Mouse (Mus musculus): ENCODE data around the gene Il11.
A peak's percentile ranks its signal among the peaks of the same experiment; 100 is the strongest.

Gene Il11

GRCm38 (mm10) chr7:4788499-4789435, 6.1 kb upstream of the Il11 start:
- DNase-seq (ENCODE audit: low spot score), result peak; percentile 74

GRCm38 (mm10) chr7:4783667-4784268, 1.1 kb upstream of the Il11 start:
- no peak for DNase-seq (ENCODE audit: low spot score)

DNA sequence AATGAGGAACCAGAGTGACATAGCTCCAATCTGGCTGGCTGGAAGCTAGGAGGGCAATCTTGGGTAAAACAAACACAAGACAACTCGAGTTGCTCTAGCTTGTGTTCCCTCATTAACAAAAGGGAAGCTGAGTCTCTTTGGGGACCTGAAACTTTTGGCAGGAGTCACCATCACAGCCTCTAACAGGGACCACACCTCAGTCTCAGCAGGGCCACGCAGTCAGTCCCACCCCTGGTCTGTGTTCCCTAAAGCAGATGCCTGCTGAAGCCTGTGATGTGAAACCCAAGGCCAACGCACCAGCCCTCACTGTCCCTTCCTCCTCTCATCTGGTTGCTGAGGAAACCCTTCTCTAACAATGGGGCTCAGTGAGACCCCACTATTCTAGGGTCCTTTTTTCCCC, 529 bp downstream of the Il11 start:
- DNase-seq (ENCODE audit: low spot score), result no peak

DNA sequence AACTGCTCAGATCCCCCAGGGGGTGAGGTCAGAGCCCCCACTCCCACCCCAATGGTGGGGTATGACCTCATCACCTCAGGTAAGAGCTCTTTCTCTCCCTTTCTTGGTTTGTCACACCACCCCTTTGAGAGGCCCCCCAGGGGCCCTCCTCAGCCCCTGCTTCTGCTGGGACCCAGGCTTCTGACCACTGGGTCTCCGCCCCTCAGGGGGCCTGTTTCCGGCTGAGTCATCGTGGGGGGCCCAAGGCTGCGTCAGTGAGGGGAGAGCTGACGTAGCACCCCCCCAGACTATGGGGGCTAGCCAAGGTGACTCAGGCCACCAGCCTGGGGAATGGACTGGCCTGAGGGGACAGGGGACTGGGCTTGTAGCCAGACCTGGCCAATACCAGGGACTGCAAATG, 2.7 kb downstream of the Il11 start:
- DNase-seq (ENCODE audit: low spot score), result no peak

DNA sequence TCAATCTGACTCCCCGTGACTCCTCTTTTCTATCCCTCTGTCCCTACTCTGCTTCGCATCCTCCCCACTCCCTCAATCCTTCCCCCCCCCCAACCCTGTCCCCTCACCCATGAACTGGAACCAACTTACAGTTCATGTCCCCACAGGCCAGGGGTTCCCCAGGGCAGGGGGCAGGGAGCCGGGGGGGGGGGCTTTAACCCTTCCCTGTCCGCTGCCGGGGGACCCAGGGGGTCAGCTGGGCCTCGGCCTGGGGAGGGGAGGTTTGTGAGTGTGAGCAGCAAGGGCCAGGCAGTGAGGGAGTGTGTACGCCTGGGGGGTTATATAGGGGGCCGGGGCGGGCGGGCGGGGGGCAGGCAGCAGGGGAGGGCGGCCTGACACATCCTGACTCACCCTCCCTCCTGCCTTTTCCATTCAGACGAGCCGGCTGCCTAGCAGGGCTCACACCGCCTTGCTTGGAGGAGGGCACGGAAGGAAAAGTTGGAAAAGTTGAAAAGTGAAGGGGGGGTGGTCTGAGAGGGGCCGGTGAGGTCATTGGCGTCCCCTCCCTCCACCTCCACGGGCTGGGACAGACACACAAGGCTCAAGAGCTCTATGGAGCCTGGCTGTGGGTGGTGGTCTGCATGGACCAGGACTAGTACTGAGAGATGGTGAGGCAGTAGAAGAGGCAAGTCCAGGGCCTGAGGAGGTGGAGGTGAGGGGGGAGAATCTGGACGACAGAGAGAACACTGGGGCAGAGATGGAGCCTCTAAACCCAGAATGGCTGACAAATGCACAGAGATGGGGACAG, 4.6 kb downstream of the Il11 start:
- no peak for DNase-seq (ENCODE audit: low spot score)

- peak; percentile 89 for DNase-seq (ENCODE audit: low spot score)
Measured at GRCm38 (mm10) chr7:4776861-4777830, 5.5 kb downstream of the Il11 start.

DNA sequence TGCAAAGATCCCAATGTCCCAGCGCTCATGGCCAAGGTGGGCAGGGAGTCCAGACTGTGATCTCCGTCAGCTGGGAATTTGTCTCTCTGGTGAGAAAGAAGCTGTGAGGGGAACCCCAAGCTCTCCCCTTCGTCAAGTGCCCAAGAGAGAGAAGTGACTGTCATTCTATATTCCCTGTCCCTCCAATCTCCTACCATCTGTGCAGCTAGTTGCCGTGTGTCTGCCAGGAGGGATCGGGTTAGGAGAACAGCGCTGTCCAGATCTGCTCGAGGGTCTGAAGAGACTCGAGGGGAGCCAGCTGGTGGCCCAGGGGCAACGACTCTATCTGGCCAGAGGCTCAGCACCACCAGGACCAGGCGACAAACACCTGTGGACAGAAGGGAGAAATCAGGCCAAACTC, 6.5 kb downstream of the Il11 start:
- no peak for DNase-seq (ENCODE audit: low spot score)

GRCm38 (mm10) chr7:4771202-4771601, 11.5 kb downstream of the Il11 start, which contains the start of gene Fam71e2:
Fam71e2 (minus strand) TSS chr7:4771302.
- no peak for DNase-seq (ENCODE audit: low spot score)

DNA sequence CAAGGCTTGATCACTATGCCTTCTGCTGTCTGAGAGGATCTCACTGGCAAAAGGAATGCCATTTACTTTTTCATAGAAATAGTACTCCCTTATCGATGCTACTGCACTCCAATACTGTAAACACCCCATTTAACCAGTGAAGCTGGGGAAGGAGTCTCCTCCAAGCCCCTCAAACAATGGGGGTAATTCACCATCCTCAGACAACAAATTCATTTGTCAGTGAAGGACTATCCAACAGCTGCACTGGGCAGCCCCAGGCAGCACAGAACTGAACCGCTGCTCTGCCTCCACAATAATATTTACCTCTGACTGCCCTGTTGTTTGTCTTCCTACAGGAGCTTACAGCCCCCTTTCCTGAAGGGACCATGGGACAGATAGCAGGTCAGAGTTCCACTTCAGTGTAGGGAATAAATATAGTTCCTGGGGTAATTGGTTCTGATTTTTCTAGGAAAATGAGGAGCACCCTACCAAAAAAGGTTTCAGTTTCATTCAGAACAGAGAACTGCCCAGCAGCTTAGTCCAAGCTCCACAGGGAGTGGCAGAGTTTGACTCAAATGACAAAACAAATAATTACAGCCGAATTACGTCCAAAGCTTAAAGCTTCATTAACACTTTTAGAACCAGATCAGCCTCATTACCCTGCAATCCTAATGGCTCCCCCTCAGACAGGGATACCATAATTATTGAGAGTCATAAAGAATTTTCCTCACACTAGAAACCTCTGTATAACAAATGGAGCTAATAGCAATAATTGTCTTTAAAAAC, 17.5 kb downstream of the Il11 start:
- no peak for DNase-seq (ENCODE audit: low spot score)

DNA sequence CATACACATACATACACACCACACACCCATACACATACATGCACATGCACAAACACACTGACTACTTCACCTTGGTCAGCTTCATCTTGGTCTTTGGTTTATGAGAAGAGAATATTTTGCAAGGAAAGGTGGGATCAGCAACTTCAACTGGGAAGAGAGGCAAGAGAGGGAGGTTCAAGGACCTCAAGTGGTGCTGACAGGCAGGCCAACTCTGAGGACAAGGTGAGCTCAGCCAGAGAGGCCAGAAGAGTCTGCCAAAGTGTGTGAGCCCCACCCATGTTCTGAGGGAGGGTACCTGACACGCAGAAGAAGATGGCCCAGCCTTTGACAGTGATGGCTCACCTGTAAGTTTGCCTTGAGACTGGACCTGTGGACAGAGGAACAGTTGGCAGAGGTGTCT, 23.0 kb downstream of the Il11 start:
- no peak for DNase-seq (ENCODE audit: low spot score)

DNA sequence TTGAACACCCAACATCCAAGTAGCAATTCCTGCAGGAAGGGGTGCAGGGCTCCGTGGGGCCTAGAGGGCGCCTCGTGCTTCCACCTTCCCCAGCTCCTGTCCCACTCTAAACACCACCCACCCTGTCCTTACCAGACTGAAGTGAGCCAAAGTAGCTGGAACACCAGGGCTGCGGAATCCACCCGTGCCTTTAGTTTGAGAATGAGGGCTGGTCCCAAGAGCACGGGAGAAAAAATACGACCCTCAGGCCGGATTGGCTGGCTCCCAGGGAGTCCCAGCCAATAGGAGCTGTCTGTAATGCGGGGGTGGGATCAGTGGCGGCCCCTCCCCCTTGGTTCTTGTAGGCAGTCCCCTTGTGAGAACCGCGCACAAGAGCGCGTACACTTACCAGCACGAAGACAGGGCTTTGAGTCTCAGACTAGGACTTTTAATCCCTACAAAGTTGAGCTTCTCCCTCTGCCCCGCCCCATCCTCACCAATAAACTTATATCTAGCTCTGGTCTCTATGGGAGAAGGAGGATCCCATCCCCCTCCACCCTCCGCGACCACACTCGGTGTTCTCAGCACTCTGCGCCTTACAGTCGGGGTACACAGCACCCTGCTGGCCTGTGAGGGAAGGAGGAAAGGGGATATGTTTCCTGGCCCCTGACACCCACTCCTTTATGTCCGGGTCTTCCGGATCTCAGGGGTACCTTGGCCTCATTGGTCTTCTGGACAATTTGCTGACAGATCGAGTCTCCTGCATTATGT, 29.7 kb downstream of the Il11 start, which contains the start of gene Cox6b2:
TSS of gene Cox6b2 (minus strand) at position 274 of the 750 bp plus-strand sequence.
- peak; percentile 96 for DNase-seq (ENCODE audit: low spot score)

DNA sequence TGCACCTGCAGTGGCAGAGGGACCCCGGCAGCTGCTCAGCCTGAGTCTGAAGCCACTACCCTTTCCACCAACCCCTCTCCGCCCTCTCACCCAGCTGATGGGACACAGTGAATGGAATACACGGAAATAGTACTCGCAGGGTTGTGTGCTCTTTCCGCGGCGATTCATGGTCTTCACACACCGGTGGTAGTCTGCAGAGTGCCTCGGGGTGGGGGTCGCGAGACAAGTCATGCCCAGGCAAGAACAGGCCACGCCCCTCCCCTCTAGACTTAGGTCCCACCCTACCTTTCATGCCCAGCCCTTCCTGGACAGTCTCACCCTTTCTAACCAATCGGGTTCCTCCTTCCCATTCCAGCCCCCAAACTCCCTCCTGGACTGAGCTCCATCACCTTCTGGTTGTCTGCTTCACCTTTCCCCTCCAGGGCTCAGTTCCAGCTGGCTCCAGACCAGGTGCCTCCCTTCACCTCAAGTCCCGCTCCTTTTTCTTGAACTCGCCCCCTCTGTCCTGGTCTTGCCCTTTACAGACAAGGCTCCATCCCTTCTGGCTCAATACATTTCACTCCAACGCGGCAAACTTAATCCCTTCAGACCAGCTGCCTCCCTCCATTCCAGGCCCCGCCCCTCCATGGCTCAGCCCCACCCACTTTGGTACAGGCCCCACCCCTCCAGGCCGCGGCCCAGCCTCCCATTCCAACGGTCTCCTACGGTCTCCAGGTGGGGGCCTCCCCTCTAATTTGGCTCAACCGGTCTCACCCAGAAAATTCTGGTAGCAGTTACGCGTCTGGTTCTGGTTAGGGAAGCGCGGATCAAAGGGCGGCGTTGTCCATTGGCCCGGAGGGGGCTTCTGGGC, 30.5 kb downstream of the Il11 start:
- peak; percentile 70 for DNase-seq (ENCODE audit: low spot score)

- no peak for DNase-seq (ENCODE audit: low spot score)
Measured at GRCm38 (mm10) chr7:4749169-4749568, 33.5 kb downstream of the Il11 start.

GRCm38 (mm10) chr7:4748321-4748720, 34.3 kb downstream of the Il11 start:
- DNase-seq (ENCODE audit: low spot score), result no peak

GRCm38 (mm10) chr7:4747156-4747899, 35.3 kb downstream of the Il11 start:
- no peak for DNase-seq (ENCODE audit: low spot score)

- no peak for DNase-seq (ENCODE audit: low spot score)
Measured at GRCm38 (mm10) chr7:4746326-4746980, 36.2 kb downstream of the Il11 start.

DNA sequence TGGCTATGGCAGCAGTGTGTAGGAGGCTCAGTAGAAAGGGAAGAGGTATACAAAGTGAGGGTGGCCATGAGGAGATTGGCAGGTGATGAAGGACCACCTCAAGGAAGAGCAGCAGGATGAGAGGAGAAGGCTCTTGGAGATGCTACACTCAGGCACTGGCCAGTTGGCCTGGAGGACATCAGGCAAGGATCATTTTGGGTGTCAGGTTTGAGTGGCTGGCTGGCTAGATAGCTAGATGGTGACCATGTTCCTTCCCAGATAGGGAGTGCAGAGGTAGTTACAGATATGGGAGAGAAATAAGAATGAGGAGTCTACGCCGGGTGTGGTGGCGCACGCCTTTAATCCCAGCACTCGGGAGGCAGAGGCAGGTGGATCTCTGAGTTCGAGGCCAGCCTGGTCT, 37.8 kb downstream of the Il11 start:
- DNase-seq (ENCODE audit: low spot score), result no peak

DNA sequence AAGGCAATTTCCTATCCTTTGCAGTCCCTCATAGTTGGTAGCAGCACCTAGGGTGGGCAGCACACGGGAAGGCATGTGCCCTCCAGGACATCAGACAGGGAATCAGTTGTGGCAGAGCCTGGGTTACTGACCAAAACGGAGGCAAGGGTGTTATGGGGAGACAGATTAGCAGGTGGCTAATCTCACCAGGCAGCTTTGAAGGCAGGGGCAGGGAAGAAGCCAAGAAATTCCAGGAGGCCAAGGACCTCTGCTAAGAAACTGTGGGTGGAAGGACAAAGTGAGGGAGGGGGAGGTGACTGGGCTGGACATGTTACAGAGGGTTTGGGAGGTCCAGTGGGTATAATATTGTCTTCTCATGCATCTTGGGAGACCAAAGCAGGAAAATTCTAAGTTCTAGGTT, 39.3 kb downstream of the Il11 start:
- DNase-seq (ENCODE audit: low spot score), result no peak
